Mouse (Mus musculus): ENCODE measurements around the gene Dnm2. TPM values are rescaled to one million over a fixed set of nuclear protein-coding genes. Genes with fewer than 3 reads are reported as not detected.

Gene Dnm2
- polyA plus RNA-seq (2012; rRNA removed), result 174 and 207 TPM in 2 replicates

DNA sequence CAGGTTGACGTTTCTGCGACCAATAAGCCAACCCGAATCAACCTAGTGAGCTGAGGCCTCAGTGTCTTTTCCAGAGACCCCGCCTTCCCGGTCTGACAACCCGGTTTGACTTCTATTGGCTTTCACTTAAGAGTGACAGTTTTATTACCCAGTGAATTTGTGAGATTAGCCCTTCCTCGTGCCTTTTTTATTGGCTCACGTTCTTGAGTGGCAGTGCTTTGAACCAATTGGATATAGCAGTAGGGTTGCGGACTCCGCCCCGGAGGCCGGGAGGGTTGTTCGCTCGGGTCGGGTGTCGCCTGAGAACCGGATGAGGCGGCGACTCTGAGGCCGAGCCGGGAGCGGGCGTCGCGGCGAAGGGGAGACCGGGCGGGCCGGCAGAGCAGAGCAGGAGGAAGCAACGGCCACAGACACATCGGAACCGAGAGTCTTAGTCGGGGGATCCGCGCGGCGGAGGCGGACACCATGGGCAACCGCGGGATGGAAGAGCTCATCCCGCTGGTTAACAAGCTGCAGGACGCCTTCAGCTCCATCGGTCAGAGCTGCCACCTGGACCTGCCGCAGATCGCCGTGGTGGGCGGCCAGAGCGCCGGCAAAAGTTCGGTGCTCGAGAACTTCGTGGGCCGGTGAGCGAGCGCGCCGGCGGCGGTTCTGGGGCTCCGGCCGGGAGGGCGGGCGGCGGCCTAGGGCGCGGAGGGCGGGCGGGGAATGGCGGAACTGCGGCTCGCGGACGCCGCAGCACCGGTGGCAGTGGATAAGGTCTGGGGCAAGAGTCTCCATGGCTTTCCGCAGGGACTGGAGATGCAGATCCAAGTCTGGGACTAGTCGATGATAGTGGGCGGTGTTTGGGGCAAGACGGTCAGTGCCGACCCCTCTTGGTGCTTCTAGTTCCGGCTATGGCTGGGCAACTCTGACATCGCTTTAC lies at the start of gene Dnm2:
Gene Dnm2 (plus strand): TSS at position 278 of the 925 bp plus-strand sequence.
- Histone ChIP-seq H3K4me1 (ENCODE audit: control insufficient read depth, insufficient read depth, low read length) (peaks cover 19% of the 10 kb centered on the region), H3K4me3 (replicated peaks; ENCODE audit: extremely low read depth, low read depth, low read length) (peak within 1 kb of the TSS; percentile 91)
- peak; percentile 98 for DNase-seq
- WGBS, result under 1% methylated on average over 82 of the region's 82 CpGs
- TF ChIP-seq POLR2A (IDR thresholded peaks at IDR 0.05; ENCODE audit: borderline replicate concordance, extremely low read depth, low read depth, low read length) (peak; percentile 92), CTCF (IDR thresholded peaks at IDR 0.05; ENCODE audit: insufficient read depth, low read length) (no peak)

DNA sequence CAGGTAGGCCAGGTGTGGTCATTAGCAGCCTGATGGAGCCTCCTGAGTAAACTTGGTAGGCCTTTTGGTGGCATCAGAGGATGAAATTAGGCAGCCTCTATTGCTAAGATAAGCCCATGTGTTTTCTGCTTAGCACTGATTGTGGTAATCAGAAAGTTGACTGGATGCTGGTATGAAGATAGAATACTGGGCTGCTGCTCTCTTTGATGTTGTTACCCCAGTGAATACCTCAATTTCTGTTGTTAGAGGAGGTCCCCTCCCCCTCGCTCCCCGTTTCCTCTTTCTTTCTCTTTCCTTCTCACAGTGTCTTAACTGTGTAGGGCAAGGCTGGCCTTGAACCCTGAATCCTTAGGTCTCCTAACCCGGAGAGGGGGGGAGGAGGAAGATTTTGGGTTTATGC lies 45.5 kb upstream of the Dnm2 start:
- H3K4me3 ChIP-seq (replicated peaks; ENCODE audit: extremely low read depth, low read depth, low read length), result no peak overlapping the region
- H3K4me1 ChIP-seq (ENCODE audit: control insufficient read depth, insufficient read depth, low read length), result peaks cover 5% of the 10 kb centered on the region
- TF ChIP-seq POLR2A (IDR thresholded peaks at IDR 0.05; ENCODE audit: borderline replicate concordance, extremely low read depth, low read depth, low read length), result no peak
- TF ChIP-seq CTCF (IDR thresholded peaks at IDR 0.05; ENCODE audit: insufficient read depth, low read length), result no peak
- no peak for DNase-seq
- WGBS, result 55% methylated on average over 3 of the region's 3 CpGs

DNA sequence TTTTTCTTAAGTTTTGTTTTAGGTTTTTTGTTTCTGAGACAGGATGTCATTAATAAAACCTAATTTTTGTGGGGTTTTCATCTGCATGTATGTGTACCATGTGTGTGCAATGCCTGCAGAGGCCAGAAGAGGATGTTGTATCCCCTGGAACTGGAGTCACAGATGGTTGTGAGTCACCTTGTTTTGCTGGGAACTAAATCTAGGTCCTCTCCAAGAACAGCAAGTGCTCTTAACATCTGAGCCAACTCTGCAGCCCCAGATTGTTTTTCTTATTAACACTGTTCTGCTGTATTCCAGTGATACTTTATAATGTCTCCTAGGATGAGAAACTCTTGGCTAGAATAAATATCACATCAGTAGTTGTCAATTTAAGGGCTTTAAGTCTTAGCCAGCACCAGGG lies 43.8 kb upstream of the Dnm2 start:
- DNase-seq, result no peak
- H3K4me3 ChIP-seq (replicated peaks; ENCODE audit: extremely low read depth, low read depth, low read length), result no peak overlapping the region
- peaks cover 9% of the 10 kb centered on the region for H3K4me1 ChIP-seq (ENCODE audit: control insufficient read depth, insufficient read depth, low read length)
- TF ChIP-seq CTCF (IDR thresholded peaks at IDR 0.05; ENCODE audit: insufficient read depth, low read length), result no peak
- TF ChIP-seq POLR2A (IDR thresholded peaks at IDR 0.05; ENCODE audit: borderline replicate concordance, extremely low read depth, low read depth, low read length), result no peak

DNA sequence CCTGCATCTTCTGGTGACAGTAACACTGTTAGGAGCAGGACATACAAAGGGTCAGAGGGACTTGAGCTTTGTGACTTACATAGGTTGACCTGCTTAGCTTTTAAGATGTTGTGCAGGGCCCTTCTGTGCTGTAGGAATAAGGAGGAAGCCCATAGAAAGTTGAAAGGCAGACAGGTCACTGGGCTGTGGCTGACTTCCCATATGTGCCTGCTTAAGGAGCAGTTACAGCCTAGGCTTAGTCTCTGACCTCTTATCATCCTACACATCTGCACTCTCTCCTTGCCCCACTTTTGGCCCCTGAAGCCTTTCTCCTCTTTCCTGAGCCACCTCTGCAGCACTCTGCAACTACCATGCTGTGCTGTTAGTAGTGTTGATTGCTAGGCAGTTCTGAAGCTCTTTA lies 40.7 kb upstream of the Dnm2 start:
- Histone ChIP-seq H3K4me3 (replicated peaks; ENCODE audit: extremely low read depth, low read depth, low read length) (no peak overlapping the region), H3K4me1 (ENCODE audit: control insufficient read depth, insufficient read depth, low read length) (0 out of 2 replicates have a peak, but pooled peaks cover 4% of the 10 kb centered on the region)
- no peak for TF ChIP-seq POLR2A (IDR thresholded peaks at IDR 0.05; ENCODE audit: borderline replicate concordance, extremely low read depth, low read depth, low read length)
- TF ChIP-seq CTCF (IDR thresholded peaks at IDR 0.05; ENCODE audit: insufficient read depth, low read length), result no peak
- DNase-seq, result no peak

DNA sequence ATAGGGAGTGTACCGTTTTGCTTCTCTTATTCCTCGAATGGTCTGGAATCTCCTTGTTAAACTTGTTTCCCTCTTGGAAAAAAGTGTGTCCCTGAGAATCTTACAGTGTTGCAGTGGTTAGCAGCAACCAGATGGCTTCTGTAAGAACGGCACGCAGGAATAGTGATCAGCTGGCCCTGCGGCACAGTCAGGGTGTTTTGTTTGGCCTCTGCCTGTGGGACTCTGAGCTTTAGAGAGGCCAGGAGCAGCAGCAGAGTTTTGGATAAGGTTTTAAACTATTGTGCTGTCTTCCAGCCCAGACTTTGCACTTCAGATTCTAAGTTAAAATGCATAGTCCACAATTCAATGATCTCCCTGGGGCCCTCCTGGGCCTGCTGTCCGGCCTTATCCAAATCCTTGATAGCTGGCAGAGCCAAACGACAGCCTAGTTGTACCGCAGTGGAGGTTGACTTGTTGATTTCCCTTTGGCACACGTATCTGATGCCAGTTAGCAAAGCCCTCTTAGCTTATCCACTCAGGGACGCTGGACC lies 32.0 kb upstream of the Dnm2 start:
- Histone ChIP-seq H3K4me1 (ENCODE audit: control insufficient read depth, insufficient read depth, low read length) (no peaks in the 10 kb centered on the region), H3K4me3 (replicated peaks; ENCODE audit: extremely low read depth, low read depth, low read length) (no peak overlapping the region)
- 91% methylated on average over 10 of the region's 10 CpGs for WGBS
- TF ChIP-seq CTCF (IDR thresholded peaks at IDR 0.05; ENCODE audit: insufficient read depth, low read length) (no peak), POLR2A (IDR thresholded peaks at IDR 0.05; ENCODE audit: borderline replicate concordance, extremely low read depth, low read depth, low read length) (no peak)
- DNase-seq, result no peak

DNA sequence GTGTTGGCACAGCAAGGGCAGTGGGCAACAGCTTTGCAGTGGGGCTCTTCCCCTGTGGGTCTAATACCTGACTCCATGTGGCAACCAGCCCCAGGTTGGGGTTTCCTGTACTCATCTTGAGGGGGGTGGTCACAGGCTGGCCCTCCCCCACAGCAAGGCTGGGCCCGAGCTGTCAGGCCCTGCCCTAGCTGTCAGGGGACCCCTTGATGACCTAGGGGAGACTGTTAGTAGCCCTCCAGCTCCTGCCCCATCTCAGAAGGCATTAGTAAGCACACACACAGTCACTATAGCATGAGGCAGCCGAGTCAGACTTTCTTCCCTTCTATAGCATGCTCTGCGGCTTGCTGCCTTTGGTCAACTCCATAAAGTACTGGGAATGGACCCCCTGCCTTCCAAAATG lies 29.0 kb upstream of the Dnm2 start:
- TF ChIP-seq POLR2A (IDR thresholded peaks at IDR 0.05; ENCODE audit: borderline replicate concordance, extremely low read depth, low read depth, low read length) (no peak), CTCF (IDR thresholded peaks at IDR 0.05; ENCODE audit: insufficient read depth, low read length) (no peak)
- Histone ChIP-seq H3K4me3 (replicated peaks; ENCODE audit: extremely low read depth, low read depth, low read length) (no peak overlapping the region), H3K4me1 (ENCODE audit: control insufficient read depth, insufficient read depth, low read length) (no peaks in the 10 kb centered on the region)
- WGBS, result 85% methylated on average over 3 of the region's 3 CpGs
- DNase-seq, result no peak

DNA sequence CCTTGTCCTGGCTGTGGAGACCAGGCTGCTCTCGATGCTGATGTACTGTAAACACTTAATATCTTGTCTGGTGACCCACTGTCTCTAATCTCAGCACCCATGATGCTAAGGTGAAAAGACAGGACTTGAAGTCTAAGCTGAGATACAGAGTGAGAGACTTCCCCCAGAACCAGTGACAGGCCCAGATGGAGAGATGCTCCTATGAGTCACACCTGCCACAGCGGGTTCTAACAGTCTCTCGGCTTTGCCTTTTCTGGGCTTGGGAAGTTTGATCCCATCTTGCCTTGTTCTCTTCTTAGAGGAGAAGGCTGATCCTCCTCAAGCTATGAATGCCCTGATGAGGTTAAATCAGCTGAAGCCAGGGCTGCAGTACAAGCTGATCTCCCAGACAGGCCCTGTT lies 27.5 kb upstream of the Dnm2 start:
- 97% methylated on average over 3 of the region's 3 CpGs for WGBS
- no peak overlapping the region for H3K4me3 ChIP-seq (replicated peaks; ENCODE audit: extremely low read depth, low read depth, low read length)
- no peaks in the 10 kb centered on the region for H3K4me1 ChIP-seq (ENCODE audit: control insufficient read depth, insufficient read depth, low read length)
- TF ChIP-seq CTCF (IDR thresholded peaks at IDR 0.05; ENCODE audit: insufficient read depth, low read length), result no peak
- TF ChIP-seq POLR2A (IDR thresholded peaks at IDR 0.05; ENCODE audit: borderline replicate concordance, extremely low read depth, low read depth, low read length), result no peak
- DNase-seq, result no peak

DNA sequence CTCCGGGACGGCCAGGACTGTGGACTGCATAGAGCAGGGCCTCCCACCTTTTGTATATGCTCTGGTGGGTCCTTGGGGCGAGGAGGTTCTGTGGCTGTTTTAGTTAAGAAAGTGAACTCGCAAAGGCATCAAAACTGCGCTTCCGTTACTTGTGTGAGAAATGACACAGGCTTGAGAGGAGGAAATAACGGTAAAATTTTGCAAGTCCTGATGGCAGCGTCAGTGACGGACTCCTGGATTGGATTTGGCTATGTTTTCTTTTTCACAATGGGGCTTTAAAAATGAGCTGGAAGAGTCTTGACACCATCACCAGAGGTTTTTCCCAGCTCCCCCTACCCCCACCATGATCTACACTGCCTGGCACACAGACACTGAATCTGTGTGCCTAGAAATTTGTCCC lies 23.7 kb upstream of the Dnm2 start:
- H3K4me3 ChIP-seq (replicated peaks; ENCODE audit: extremely low read depth, low read depth, low read length), result no peak overlapping the region
- no peak for DNase-seq
- H3K4me1 ChIP-seq (ENCODE audit: control insufficient read depth, insufficient read depth, low read length), result no peaks in the 10 kb centered on the region
- TF ChIP-seq CTCF (IDR thresholded peaks at IDR 0.05; ENCODE audit: insufficient read depth, low read length) (no peak), POLR2A (IDR thresholded peaks at IDR 0.05; ENCODE audit: borderline replicate concordance, extremely low read depth, low read depth, low read length) (no peak)
- WGBS, result 92% methylated on average over 9 of the region's 9 CpGs

DNA sequence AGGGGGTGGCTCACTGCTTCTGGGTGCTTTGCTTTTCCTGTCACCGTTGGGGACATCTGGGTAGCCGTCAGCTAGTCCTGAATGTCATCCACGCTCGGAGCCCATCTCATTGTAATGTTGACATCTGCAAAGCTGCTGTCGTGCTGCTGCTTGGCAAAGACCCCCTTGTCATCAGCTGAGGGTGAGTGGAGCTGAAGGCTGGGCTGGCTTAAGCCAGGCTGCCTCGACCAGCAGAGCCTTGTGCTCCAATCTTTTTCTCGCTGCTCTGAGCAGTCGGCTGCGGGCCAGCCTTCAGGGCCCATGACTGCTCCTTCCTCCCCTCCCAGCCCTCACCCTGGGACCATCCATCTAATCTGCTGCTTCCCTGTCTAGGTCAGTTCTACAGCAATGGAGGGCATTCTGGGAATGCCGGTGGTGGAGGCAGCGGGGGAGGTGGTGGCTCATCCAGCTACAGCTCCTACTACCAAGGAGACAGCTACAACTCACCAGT lies 21.9 kb upstream of the Dnm2 start:
- TF ChIP-seq CTCF (IDR thresholded peaks at IDR 0.05; ENCODE audit: insufficient read depth, low read length) (no peak), POLR2A (IDR thresholded peaks at IDR 0.05; ENCODE audit: borderline replicate concordance, extremely low read depth, low read depth, low read length) (no peak)
- no peak for DNase-seq
- WGBS, result 81% methylated on average over 11 of the region's 11 CpGs

DNA sequence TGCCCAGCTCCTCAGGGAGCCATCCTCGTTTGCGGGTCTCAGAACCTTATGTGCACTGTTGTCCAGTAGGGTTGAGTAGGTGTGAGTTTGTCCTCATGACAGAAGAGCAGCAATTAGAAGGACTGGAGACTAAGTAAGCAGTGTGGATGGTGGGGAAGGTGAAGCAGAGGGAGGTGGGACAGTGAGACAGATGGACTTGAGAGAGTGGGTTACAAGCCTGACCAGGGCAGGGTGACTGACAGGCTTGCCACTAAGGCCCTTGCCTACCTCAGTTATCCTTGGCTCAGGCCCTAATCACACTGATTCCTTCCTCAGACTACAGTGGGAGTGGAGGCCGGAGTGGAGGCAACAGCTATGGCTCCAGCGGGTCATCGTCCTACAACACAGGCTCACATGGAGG lies 21.0 kb upstream of the Dnm2 start:
- no peak for DNase-seq
- 94% methylated on average over 5 of the region's 5 CpGs for WGBS
- no peak overlapping the region for H3K4me3 ChIP-seq (replicated peaks; ENCODE audit: extremely low read depth, low read depth, low read length)
- no peak for TF ChIP-seq POLR2A (IDR thresholded peaks at IDR 0.05; ENCODE audit: borderline replicate concordance, extremely low read depth, low read depth, low read length)
- no peak for TF ChIP-seq CTCF (IDR thresholded peaks at IDR 0.05; ENCODE audit: insufficient read depth, low read length)
- H3K4me1 ChIP-seq (ENCODE audit: control insufficient read depth, insufficient read depth, low read length), result no peaks in the 10 kb centered on the region

More for the DNA sequence above, 21.9 kb upstream of the Dnm2 start:
- H3K4me1 ChIP-seq (ENCODE audit: control insufficient read depth, insufficient read depth, low read length), result no peaks in the 10 kb centered on the region
- H3K4me3 ChIP-seq (replicated peaks; ENCODE audit: extremely low read depth, low read depth, low read length), result no peak overlapping the region

Measured in lung, adult 2 months (tissue).